Mouse (Mus musculus) megakaryocyte progenitor cell, adult 5-6 weeks (primary cell): Measurements from ENCODE around the gene Uhrf1. TPM values are rescaled to one million over a fixed set of nuclear protein-coding genes. Genes with fewer than 3 reads are reported as not detected.
"Not testable (repeated sequence)": the region's sequence is repeated elsewhere in the genome, so short reads cannot be mapped to it uniquely, and the experiment has no call there.

Source experiments
- ATAC-seq: replicated peaks from 2 replicates; pipeline ENCODE4 v1.8.0; 2016; ENCODE audit warnings: mild to moderate bottlenecking, moderate TSS enrichment, inconsistent platforms; ENCODE audit not compliant: poor library complexity
- total RNA-seq, 2 experiments: library from RNA; stranded (forward) in 1 of 2; stranded (reverse) in 1 of 2; fragments of 157-497, 149-512 nt in 1 of 2; fragments of 200-1000 nt in 1 of 2; gene quantifications; 2 replicates each; pipeline versions ENCODE4 v1.2.3 to v1.2.4; 2015 to 2017

Gene Uhrf1
- total RNA-seq (2015) (67.8 and 80.7 TPM in 2 replicates), total RNA-seq (2017) (151 and 160 TPM in 2 replicates)

DNA sequence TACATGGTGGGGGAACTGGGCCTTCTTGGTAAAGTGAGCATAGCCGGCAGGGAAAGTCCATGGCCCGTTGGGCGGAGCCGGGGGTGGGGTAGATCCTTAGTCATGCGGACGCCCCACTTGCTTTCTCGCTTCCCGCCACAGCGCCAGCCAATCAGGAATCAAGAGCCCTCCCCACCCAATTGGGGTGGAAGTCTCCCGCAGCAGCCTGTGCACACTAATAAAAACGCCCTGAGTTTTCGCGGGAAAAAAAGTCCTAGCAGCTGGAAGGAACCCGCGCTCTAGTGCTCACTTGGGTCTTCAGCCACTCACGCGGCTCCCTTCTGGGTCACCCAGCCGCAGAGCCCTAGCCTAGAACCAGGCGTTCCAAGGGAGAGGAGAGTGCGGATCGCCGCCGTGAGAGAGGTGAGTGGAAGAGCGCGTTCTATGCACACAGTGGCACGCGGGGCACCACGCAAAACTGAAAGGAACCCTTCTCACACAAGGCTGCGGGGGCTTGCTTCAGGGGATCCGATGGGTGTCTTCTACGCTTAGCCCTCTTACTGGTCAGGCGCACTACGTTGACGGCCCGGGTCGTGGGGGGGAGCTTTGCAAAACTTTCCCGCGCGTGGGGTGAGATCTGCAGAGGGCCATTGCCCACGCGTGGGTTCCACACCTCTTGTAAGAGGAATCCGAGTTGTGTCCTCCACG, at the start of gene Uhrf1:
Uhrf1 (plus strand) TSS at position 162 of the 687 bp plus-strand sequence.
- peak; percentile 84 for ATAC-seq

DNA sequence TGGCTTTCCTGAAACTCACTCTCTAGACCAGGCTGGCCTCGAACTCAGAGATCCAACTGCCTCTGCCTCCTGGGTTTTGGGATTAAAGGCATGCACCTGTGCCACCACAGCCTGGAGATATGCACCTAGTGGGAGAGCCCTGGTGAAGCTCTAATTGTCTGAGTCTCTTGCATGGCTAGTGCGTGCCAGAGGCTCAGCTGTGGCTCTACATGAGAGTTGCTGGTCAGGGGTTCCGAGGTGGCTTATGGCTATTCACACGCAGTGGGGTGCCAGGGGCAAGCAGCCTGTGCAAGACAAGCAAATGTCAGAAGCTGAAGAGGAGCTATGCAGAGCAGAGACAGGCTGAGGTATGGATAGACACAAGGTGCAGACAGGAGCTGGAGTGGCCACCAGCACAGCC, 48.4 kb upstream of the Uhrf1 start:
- no peak for ATAC-seq

DNA sequence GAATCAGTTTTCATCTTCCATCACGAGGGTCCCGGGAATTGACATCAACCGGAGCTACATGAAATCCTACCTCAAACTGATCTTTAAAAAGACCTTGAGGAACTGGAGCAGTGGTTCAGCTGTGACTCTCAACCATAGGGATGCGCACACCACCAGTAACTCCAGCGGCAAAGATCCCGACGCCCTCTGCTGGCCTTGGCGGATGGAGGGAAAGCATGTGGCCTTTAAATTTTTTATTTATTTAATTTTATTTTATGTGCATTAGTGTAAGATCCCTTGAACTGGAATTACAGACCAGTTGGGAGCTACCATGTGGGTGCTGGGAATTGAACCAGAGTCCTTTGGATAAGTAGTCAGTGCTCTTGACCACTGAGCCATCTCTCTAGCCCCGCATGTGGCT, 47.7 kb upstream of the Uhrf1 start:
- no peak for ATAC-seq

DNA sequence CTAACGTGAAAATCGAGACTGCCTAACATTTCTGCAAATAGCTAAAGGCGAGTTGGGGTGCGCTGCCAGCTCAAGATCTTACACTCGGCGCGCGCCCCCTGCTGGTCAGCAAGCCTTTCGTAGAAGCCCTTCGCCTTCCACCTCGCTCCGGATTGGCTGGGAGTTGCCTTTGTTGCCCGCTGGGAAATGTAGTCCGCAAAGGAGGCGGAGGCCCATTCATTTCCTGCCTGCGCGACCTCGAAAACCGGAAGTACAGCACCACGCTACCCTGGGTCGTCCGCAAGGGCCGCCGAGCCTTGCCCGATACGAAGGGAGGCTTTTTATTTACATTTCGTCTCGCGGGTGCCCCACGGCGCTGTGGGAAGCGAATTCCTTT, 47.3 kb upstream of the Uhrf1 start:
- peak; percentile 79 for ATAC-seq

DNA sequence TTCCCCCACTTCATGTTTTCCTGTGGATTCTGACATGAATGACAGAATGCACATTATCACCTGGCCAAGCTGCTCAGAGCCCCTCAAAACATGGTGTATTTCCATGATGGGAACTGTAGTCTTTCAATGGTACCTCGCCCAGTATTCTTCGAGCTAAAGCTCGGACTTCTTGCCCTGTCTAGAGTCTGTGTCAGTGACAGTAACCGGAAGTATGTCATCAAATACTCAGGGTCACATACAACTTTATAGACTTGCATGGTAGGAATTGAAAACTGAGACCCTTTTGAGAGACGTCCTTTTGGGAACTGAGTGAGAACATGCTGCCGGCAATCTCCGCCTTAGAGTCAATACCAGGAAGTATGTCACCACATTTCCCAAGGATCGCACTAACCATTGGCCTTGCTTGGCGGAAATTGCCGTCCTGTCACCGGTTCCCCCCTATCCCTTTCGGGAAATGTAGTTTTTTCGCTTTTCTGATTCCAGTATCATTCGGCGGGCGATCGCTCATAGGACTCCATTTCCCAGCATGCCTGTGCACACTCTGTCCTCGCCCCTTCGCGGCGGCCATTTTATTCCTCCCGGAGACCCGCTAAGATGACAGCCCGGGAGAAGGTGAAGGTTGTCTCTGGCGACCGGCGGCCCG, 46.8 kb upstream of the Uhrf1 start, which contains the start of gene Fem1a:
Fem1a (plus strand) TSS at position 572 of the 643 bp plus-strand sequence.
- ATAC-seq: peak; percentile 78

DNA sequence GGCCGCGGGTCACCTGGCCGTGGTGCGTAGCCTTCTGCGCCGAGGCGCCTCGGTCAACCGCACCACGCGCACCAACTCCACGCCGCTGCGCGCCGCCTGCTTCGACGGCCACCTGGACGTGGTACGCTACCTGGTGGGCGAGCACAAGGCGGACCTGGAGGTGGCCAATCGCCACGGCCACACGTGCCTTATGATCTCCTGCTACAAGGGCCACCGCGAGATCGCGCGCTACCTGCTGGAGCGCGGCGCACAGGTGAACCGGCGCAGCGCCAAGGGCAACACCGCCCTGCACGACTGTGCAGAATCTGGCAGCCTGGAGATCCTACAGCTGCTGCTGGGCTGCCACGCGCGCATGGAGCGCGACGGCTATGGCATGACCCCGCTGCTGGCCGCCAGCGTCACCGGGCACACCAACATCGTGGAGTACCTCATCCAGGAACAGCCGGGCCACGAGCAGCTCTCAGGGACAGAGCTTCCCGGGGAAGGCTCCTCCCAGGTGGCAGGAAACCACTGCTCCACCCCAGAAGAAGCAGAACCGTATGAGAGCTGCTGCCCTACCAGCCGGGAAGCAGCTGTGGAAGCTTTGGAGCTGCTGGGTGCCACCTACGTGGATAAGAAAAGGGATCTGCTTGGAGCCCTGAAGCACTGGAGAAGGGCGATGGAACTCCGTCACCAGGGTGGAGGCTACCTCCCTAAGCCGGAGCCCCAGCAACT, 45.8 kb upstream of the Uhrf1 start:
- no peak for ATAC-seq

DNA sequence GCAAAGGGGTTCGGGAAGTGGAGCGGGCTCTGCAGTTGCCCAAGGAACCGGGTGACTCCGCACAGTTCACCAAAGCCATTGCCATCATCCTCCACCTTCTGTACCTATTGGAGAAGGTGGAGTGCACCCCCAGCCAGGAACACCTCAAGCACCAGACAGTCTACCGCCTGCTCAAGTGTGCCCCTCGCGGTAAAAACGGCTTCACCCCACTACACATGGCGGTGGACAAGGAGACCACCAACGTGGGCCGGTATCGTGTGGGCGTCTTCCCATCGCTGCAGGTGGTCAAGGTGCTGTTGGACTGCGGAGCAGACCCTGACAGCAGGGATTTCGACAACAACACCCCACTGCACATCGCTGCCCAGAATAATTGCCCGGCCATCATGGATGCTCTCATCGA, 44.9 kb upstream of the Uhrf1 start:
- not testable (repeated sequence) for ATAC-seq

DNA sequence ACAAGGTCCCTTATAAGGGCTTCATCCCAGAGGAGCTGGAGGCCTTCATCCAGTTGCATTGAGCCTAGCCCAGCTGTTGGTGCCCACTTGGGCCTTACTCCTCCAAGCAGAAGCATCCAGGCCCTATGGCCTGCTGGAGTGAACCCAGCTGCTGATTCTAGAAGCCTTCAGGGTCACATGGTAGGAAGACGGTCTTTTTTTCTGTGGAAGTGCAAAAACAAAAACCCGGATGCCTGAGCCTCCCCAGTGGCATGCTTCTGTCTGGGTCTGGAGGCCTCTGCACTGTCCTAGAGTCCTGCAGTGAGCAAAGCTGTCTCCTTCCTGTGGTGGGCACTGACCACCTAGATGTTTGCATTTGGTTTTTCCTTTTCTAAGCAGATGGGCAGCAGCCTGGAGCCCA, 44.3 kb upstream of the Uhrf1 start:
- not testable (repeated sequence) for ATAC-seq

DNA sequence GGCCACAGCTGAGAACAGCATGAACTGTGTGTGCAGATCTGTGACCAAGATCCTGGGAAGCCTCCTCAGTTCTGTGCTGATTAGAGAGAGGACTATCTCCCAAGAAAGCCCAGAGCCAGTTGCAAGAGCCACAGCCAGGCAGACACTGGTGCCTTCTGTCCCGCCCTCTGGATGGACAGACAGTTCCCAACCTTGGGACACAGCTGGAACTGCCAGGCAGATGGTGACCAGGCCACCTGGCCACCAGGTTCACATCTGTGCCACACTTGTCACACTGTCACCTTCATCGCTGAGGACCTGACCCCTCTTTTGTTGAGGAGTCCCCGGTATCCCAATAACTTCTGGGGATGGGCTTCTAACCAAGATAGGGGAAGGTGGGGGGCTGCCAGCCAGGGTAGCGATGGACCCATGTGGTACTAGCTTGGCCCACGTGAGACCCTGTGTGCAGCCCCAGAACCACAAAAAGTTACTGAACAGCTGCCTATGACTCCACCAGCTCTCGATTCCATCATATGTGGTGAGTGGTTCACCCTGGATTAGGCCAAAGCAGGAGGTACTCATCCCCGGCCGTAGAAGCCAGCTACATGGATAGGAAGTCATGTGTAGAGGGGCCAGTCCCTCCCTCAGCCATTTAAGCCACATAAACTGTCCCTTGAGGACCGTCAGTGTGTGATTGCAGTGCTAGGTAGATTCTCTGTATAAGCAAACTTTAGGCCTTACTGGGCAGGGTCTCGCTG, 43.7 kb upstream of the Uhrf1 start:
- ATAC-seq: no peak

DNA sequence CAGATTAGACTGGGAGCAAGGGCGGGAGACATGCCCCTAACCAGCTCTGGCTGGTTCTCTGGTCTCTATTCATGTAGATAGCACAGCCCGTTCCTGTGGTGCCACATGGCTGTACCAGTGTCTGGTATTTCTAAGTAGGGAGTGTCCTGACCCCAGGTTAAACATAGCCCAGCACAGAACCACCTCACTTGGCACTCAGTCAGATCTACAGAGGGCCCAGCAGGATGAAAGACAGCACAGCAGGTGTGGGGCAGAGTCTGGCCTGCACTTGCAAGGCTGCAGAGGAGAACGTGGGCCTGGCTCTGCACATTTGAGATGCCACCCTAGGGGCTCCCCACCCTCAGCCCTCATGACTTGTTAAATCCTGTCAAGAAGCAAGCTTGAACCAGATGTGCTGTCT, 42.0 kb upstream of the Uhrf1 start:
- ATAC-seq: no peak

DNA sequence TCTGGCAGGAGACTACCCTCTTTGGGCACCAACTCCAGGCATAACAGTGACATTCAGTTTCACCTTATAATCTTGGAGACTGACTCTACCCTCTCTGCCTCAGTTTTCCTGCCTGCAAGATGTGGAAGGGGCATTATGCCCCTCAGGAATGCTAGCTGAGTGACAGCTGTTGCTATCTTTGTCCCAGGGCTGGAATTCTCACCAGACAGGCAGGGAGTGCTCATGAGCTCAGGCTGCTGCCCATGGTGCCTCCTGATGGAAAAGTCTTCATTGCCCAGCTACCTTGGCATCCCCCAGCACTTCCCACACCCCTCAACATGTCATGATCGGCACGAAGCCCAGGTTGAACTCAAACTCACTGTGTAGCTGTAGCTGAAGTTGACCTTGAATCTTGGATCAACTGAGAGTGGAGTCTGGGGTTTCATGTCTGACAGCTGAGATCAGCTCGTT, 40.5 kb upstream of the Uhrf1 start:
- ATAC-seq: no peak

DNA sequence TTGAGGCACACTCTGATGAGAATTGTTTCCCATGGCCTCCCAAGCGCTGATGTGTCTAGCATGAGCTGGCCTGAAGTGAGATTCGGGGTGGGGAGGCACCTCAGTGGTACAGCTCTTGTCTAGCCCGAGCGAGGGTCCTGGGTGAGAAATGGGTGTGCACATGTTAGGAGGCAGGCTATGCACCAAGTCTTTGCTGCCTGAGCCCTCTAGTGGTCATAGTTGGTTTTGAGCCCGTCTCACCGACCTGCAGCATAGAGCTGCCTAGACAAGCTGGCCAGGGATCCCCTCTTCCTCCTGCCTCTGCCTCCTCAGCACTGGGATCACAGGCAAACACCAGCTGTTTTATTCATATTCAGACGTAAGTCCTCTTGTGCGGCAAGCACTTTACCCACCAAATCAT, 39.1 kb upstream of the Uhrf1 start:
- peak; percentile 81 for ATAC-seq

DNA sequence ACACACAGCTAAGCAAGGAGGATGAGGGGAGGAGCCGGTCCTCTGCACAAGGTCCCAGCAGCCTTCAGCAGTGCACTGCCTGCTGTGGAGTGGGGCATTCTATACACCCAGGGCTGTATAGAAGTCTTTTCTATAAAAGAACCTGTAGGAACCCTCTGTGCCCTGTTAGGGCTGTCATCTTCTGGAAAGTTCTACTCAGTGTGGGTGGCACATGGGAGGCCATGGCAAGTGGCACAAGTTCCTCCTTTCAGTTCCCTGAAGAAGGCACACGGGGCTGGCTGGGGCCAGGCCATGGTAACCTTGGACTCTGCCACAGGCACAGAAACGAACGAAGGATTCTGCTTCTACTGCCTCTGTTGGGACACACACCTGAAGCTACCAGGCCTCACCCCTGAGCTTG, 38.1 kb upstream of the Uhrf1 start:
- peak; percentile 24; the same call in 1 of the 2 replicates for ATAC-seq

DNA sequence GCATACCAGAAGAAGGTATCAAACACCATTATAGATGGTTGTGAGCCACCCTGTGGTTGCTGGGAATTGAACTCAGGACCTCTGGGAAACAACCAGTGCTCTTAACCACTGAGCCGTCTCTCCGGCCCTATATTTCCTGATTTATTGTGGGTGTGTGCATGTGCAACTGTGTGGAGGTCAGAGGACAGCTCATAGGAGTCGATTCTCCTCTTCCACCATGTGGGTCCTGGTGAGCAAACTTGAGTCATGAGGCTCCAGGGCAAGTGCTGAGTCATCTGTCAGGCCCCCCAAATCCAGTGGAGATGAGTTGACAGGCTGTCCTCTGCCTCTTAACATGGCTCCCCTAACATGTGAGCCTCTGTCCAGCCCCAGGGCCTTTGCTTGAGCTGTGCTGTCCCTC, 37.3 kb upstream of the Uhrf1 start:
- ATAC-seq: no peak

DNA sequence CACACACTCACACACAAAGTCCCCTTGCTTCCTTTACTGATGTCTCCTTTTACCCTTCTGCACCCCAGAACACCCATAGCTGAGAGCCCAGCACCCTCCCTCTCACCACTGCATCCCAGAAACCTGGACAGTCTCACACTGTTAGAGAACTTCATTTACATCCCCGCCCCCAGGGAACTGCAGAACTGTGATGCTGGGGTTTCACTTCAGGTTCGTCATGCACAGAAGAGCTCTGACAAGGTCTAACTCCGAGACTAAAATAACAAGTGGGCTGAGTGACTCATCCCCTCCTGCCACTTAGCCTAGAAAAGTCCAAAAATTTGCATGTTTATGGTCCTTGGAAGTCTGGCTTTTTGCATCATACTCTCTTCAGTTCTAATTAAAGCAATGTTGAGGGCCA, 36.9 kb upstream of the Uhrf1 start:
- peak; percentile 33 for ATAC-seq

DNA sequence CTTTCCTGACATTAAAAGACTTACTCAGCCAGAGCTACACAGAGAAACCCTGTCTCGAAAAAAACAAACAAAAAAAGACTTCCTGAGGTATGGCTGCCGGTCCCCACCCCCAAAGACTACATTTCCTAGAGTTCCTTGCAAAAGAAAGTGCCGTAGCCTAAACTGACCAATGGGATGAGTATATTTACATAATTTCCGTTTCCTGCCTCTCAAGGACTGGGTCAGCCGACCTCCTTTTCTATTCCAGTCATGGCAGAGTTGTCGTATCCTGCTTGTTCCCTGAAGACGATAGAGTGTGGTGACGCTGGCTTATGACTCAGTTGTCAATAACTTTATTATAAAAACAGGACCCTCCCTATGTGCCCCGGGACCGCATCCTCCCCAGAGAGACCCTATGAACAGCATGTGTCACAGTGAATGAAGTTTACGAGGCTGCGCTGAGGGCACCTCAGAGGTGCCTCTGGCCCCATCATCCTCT, 33.9 kb upstream of the Uhrf1 start:
- ATAC-seq: peak; percentile 89

DNA sequence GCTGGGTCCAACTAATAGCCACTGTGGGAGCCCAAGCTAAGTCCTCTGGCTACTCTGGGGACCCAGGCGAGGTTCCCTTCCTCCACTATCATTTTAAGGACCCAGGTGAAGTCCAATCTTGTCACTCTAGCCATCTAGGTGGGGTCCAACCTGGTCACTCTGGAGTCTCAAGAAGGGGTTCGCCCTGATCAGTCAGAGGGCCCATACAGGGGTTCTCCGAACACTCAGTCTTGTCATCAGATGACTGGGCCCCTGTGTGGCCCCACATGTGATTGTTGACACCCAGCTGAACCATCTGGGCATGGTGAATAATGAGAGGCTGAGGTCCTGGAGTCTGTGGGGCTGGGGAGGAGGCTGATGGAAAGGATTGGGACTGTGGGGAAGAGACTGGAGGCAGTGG, 33.4 kb upstream of the Uhrf1 start:
- no peak for ATAC-seq

DNA sequence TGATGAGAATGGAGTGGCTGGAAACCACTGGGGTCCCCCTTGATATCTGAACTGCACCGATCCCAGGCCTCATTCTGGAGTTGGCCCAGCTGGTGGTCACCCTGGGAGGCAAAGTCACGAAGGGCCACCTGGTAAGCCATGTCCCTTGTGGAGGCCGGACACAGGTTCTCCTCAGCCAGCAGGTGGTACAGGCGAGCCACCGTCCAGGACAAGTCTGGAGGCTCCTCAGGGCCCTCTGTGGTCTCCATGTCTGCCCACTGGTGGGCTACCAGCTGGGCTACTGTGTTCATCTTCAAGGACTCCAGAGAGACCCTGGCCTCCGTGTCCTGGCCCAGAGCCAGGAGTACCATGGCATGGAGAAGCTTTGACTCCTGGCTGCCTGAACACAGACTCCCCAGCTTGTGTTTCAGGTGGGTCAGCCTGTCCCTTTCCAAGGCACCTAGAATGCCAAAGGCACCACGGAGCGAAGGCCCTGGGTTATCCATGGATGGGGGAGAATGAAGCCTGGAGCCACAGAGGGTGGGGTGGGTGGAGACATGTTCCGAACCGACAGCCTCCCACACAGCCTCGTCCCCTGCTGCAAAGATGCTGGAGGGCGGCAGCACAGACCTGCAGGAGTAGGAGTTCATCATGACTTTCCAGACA, 31.4 kb upstream of the Uhrf1 start:
- ATAC-seq: no peak

DNA sequence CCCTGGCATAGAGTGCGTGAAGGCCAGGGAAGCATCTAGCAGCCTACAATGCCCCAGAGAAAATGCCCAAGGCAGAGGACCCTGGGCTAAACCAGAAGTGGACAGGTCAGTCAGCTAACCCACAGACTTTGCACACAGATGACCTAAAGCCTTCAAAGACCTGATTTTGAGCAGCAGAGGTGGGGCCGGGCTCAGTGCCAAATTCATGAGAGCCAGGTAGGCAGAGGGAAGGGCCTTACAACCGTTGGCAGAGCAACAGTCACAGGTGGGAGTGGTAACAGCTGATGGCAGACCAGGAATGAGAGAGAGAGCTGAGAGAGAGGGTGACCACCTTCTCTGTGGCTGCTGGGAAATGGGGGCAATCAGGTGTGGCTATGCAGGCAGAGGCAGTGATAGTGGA, 30.5 kb upstream of the Uhrf1 start:
- ATAC-seq: no peak

DNA sequence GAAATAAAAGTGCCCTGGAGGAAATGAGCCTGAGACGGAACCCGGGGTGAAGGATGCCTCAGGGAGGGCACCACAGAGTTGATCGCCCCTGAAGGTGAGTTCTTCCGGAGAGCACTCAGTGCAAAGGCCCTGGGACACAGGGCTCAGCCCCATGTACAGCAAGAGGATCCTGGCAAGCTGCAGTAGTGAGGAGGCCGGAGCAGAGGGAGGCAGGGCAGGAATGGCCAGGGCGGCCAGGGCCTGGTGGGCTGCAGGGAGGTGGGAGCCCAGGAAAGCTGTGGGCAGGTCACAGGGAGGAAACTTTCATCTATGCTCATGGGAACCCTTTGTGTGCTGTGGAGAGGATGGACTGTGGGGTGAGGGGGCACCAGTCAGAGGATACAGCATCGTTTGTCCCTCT, 29.6 kb upstream of the Uhrf1 start:
- ATAC-seq: no peak

DNA sequence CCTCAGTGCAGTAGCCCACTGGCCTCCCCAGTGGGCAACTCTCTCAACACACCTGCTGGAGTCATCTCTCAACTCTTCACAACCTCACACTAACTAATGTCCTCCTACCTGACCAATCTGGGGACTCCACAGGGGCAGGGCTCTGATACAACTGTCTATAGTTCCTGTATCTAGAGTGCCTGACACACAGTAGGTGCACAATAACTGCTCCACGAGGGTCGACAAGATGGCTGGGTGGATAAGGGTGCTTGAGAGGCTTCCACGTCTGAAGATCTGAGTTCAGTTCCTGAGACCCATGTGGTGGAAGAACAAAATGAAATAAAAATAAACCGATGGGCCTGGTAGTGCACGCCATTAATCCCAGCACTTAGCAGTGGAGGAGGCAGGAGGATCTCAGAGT, 29.1 kb upstream of the Uhrf1 start:
- ATAC-seq: no peak
